Mouse (Mus musculus) forebrain, embryonic 15.5 days (tissue): Measurements from ENCODE around the gene Zpr1. TPM values are rescaled to one million over a fixed set of nuclear protein-coding genes. Genes with fewer than 3 reads are reported as not detected.

ENCODE experiments used
- ATAC-seq: fragments of 200-750 bp; cut with Nextera tagmentation; replicated peaks from 2 replicates; pipeline ENCODE4 v1.8.0; 2017; ENCODE audit warnings: mild to moderate bottlenecking, moderate TSS enrichment, moderate library complexity
- H3K27ac ChIP-seq: fragments of 300-500 bp; sonication (generic); replicated peaks from 2 replicates; pipeline ENCODE4 v1.5.1; 2015; ENCODE audit warnings: mild to moderate bottlenecking, inconsistent platforms
- H3K27me3 ChIP-seq: fragments of 300-500 bp; sonication (generic); 2 replicates; pipeline ENCODE4 v1.6.1; 2015; ENCODE audit warnings: inconsistent platforms
- H3K36me3 ChIP-seq: fragments of 300-500 bp; sonication (generic); 2 replicates; pipeline ENCODE4 v1.6.1; 2015; ENCODE audit warnings: mild to moderate bottlenecking, inconsistent platforms
- H3K4me1 ChIP-seq: fragments of 300-500 bp; sonication (generic); 2 replicates; pipeline ENCODE4 v1.6.1; 2015; ENCODE audit warnings: inconsistent platforms
- H3K4me2 ChIP-seq: fragments of 300-500 bp; sonication (generic); replicated peaks from 2 replicates; pipeline ENCODE4 v1.6.1; 2015; ENCODE audit warnings: mild to moderate bottlenecking, inconsistent platforms
- H3K4me3 ChIP-seq: fragments of 300-500 bp; sonication (generic); 2 replicates; pipeline ENCODE4 v1.5.1; 2015; ENCODE audit warnings: mild to moderate bottlenecking, inconsistent platforms
- H3K9ac ChIP-seq: fragments of 300-500 bp; sonication (generic); replicated peaks from 2 replicates; pipeline ENCODE4 v1.6.1; 2015; ENCODE audit warnings: mild to moderate bottlenecking, inconsistent platforms
- H3K9me3 ChIP-seq: fragments of 300-500 bp; sonication (generic); 2 replicates; pipeline ENCODE4 v1.6.1; 2016; ENCODE audit warnings: inconsistent platforms
- whole genome bisulfite sequencing: fragments of 180-500 bp; shearing (Covaris S2); methylation state at CpG from one replicate; pipeline ENCODE4 v1.1.7; 2015; ENCODE audit warnings: mixed read lengths; 5-methylcytosine and 5-hydroxymethylcytosine counted together
- polyA plus RNA-seq: library from polyadenylated mRNA; unstranded; fragments of >200 nt; fragmentation: Nextera tagmentation; extraction: Ambion mirVana; gene quantifications from 2 replicates; pipeline ENCODE4 v1.2.1, GENCODE M21; 2015

Gene Zpr1
- polyA plus RNA-seq, 1 experiment from 2014 or later: 73.1 TPM

GRCm38 (mm10) chr9:46269125-46269524, 3.7 kb upstream of the Zpr1 start:
- Histone ChIP-seq H3K4me2 (no peak overlapping the region), H3K27ac (no peak overlapping the region), H3K27me3 (peaks cover 13% of the 10 kb centered on the region; the same call in 1 of the 2 replicates), H3K4me3 (no peak overlapping the region), H3K36me3 (no peaks in the 10 kb centered on the region), H3K9ac (no peak overlapping the region), H3K9me3 (no peaks in the 10 kb centered on the region), H3K4me1 (peaks cover 11% of the 10 kb centered on the region)
- ATAC-seq: no peak
- 85% methylated on average over 5 of the region's 5 CpGs for whole genome bisulfite sequencing

DNA sequence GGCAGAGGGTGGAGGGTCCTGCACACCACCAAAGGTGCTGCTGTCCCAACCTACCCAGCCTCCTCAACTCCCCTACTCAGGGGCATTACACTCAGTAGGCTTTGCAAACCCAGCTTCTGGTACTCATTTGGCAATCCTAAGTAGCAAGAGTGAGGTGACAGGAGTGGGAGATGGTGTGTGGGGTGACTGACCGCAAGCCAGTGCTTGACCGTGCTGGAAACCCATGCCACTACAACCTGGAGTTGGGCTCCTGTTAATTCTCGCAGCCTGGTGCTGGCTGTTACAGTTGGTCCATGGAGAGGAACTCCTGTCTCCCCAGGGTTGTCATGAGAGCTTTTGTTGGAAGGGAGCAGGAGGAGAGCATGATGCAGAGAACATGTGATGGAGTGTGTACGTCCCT, 2.1 kb upstream of the Zpr1 start:
- H3K9me3 ChIP-seq: no peaks in the 10 kb centered on the region
- H3K27me3 ChIP-seq: peaks cover 13% of the 10 kb centered on the region; the same call in 1 of the 2 replicates
- H3K4me2 ChIP-seq: no peak overlapping the region
- no peak overlapping the region for H3K9ac ChIP-seq
- H3K27ac ChIP-seq: no peak overlapping the region
- peaks cover 10% of the 10 kb centered on the region for H3K36me3 ChIP-seq
- H3K4me1 ChIP-seq: peaks cover 14% of the 10 kb centered on the region
- 95% methylated on average over 4 of the region's 4 CpGs for WGBS
- ATAC-seq: no peak
- no peak overlapping the region for H3K4me3 ChIP-seq

DNA sequence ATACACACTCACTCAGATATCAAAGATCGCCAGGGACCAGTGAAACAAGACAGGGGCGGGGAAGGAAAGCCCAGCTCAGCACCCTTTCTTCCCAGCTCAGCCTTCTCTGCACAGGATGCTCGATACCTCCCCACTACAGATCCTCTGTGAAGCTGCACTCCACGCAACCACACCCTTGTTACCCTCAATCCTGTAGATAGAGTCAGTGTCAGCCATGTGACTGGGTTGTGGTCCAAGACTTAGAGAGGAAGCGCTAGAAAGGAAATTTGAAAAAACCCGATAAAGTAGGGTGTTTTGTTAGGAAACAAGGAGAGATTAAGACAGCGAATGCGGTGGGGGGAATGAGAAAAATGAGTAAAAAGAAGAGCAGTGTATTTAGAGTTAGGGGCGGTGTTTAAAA, 794 bp upstream of the Zpr1 start:
- no peaks in the 10 kb centered on the region for H3K9me3 ChIP-seq
- peaks cover 23% of the 10 kb centered on the region for H3K36me3 ChIP-seq
- H3K4me2 ChIP-seq: peak overlapping the region; percentile 85; the same call in 1 of the 2 replicates
- H3K4me1 ChIP-seq: peaks cover 14% of the 10 kb centered on the region
- H3K27ac ChIP-seq: no peak overlapping the region
- H3K27me3 ChIP-seq: peaks cover 13% of the 10 kb centered on the region; the same call in 1 of the 2 replicates
- 87% methylated on average over 9 of the region's 9 CpGs for WGBS
- H3K4me3 ChIP-seq: no peak overlapping the region
- H3K9ac ChIP-seq: no peak overlapping the region
- ATAC-seq: no peak

DNA sequence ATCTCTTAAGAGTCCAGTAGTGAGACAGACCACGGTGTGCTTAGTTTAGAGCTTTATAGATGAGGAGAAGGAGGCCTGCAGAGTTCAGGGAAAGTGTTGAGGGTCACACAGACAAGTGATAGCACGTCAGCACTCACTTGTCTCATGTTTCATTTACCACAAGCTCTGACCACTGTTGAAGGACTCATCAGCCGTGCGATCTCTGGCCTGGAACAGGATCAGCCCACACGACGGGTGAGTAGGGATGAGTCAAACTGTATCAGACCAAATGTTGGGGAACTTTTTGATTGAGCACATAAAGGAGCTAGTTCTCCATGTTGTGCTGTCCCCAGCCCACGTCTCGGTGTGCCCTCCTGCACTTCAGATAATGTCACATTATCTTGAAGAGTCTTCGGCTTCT, 1.6 kb downstream of the Zpr1 start:
- Histone ChIP-seq H3K4me3 (no peak overlapping the region), H3K4me2 (no peak overlapping the region), H3K36me3 (peaks cover 40% of the 10 kb centered on the region), H3K27me3 (peaks cover 11% of the 10 kb centered on the region; the same call in 1 of the 2 replicates), H3K4me1 (peaks cover 14% of the 10 kb centered on the region), H3K27ac (no peak overlapping the region), H3K9ac (no peak overlapping the region), H3K9me3 (no peaks in the 10 kb centered on the region)
- WGBS: 91% methylated on average over 9 of the region's 9 CpGs
- ATAC-seq: no peak

DNA sequence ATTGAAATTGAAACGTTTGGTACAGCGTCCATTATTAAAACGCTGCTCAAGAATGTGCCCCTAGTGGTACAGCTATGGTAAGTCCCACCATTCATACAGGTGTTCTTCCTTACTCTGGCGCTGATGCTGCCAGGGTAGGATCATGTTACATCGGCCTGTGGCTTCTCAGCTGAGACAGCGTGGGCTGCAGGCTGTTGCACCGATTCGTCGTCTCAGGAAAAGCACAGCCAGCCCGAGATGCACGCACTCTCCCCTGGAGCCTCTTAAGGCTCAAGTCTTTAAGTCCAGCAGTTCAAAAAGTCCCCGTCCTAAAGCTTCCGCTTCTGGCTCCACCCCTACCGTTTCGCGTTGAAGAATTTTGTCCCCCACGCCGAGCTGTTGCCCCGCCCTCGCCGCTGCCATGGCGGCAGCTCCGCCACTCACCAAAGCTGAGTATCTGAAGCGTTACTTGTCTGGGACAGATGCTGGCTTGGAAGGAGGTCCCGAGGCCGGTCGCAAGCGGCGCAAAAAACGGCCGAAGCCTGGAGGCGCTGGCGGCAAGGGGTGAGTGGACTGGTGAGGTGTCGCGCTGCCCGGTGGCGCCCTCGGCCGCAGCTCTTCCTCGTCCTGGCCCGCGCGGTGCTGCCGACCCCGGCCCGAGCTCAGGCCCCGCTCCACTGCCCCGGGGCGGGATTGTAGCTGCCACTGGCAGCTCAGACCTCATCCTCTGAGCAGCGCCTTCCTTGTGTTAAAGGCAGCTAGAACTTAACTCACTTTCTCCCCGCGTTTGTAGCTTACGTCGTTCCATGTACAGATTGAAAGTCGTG, 10.0 kb downstream of the Zpr1 start, which contains the start of gene Bud13:
TSS of gene Bud13 (plus strand) at position 378 of the 806 bp plus-strand sequence.
- peak within 1 kb of the TSS; percentile 99 for H3K4me3 ChIP-seq
- WGBS: under 1% methylated on average over 55 of the region's 55 CpGs
- H3K36me3 ChIP-seq: peaks cover 42% of the 10 kb centered on the region
- no peaks in the 10 kb centered on the region for H3K9me3 ChIP-seq
- no peaks in the 10 kb centered on the region for H3K27me3 ChIP-seq
- H3K27ac ChIP-seq: peak within 1 kb of the TSS; percentile 78
- H3K9ac ChIP-seq: peak within 1 kb of the TSS; percentile 96
- peak within 1 kb of the TSS; percentile 66 for H3K4me2 ChIP-seq
- peak; percentile 92 for ATAC-seq
- H3K4me1 ChIP-seq: peaks cover 14% of the 10 kb centered on the region

DNA sequence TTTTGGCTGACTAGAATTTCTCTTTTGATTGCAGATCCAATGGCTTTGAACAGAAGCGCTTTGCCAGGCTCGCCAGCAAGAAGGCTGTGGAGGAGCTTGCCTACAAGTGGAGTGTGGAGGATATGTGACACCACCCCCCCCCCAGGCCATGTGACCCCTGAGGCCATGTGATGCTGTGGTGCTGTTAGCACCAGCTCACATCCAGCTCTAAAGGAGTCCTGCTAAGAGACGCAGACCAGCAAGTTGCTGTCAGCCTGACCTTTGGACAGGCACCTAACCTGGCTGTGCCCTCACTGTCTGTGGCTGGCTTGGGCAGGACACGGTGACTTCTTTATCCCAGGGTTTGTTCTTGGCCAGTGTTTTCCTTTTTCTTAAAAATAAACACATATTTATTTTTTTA, 25.5 kb downstream of the Zpr1 start:
- WGBS: 87% methylated on average over 4 of the region's 4 CpGs
- peaks cover 47% of the 10 kb centered on the region for H3K36me3 ChIP-seq
- no peaks in the 10 kb centered on the region for H3K27me3 ChIP-seq

DNA sequence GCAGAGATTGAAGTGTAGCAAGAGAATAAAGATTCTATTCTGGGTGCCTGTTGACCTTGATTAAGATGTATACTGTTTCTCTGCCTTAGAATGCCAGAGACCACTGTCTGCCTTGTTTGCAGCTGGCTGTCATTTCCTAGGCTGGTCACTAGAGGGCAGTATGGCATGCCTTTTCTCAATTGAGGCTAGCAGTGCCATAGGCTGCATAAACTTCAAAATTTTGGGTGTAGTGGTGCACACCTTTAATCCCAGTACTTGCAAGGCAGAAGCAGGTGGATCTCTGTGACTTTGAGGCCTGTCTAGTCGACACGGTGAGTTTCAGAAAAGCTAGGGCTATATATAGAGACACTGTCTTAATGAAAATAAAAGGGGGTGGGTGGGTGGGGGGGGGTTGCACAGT, 29.3 kb downstream of the Zpr1 start:
- 14% methylated on average over 2 of the region's 2 CpGs for WGBS
- Histone ChIP-seq H3K4me3 (no peak overlapping the region), H3K4me2 (no peak overlapping the region), H3K27ac (no peak overlapping the region), H3K9me3 (no peaks in the 10 kb centered on the region), H3K36me3 (peaks cover 21% of the 10 kb centered on the region), H3K9ac (no peak overlapping the region), H3K4me1 (no peaks in the 10 kb centered on the region), H3K27me3 (no peaks in the 10 kb centered on the region)
- 0 out of 2 replicates have a peak, but pooled peaks have one; percentile 35 for ATAC-seq

More for the DNA sequence above, 25.5 kb downstream of the Zpr1 start:
- Histone ChIP-seq H3K27ac (no peak overlapping the region), H3K9ac (no peak overlapping the region), H3K4me2 (no peak overlapping the region), H3K9me3 (no peaks in the 10 kb centered on the region), H3K4me3 (no peak overlapping the region), H3K4me1 (no peaks in the 10 kb centered on the region)
- no peak for ATAC-seq

DNA sequence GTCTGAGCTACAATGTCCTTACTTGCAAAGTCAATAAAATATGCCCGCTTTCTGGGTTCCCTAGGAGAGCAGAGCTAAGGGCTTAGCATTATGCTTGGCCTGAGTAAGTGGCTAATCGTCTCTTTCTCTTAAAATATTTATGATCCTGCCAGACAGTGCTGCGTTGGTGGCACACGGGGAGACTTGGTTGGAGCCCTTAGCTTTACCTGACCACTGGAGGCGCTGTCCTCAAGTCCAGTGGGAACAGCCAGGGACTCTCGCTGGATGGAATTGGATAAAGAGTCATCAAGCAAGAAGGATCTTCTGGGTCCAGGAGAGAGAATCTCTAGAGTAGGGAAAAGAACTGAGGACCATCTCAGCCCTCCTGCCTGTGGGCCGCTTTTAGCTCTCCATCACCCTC, 36.3 kb downstream of the Zpr1 start:
- Histone ChIP-seq H3K27ac (no peak overlapping the region), H3K27me3 (peaks cover 3% of the 10 kb centered on the region; the same call in 1 of the 2 replicates), H3K4me3 (no peak overlapping the region), H3K4me2 (no peak overlapping the region), H3K4me1 (no peaks in the 10 kb centered on the region), H3K9me3 (no peaks in the 10 kb centered on the region), H3K36me3 (no peaks in the 10 kb centered on the region), H3K9ac (no peak overlapping the region)
- WGBS: 16% methylated on average over 7 of the region's 7 CpGs
- ATAC-seq: no peak

DNA sequence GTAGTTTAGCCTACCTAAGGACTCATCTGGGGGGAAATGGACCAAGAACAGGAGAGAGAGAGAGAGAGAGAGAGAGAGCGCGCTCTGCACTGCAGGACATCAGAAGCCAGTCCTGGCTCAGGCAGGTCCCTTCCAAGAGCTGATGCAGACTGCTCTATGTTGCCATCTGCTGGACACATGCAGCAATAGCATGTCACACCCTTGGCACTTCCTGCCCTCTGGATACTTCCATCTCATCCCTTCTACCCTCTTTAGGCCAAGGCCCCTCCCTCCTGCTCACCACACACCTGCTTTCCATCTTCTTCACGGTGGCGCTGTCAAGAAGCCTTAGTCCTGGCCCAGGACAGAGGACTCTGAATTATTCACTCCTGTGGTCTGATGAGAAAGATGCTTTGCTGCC, 41.6 kb downstream of the Zpr1 start:
- WGBS: 6% methylated on average over 4 of the region's 4 CpGs
- Histone ChIP-seq H3K27ac (no peak overlapping the region), H3K9ac (no peak overlapping the region), H3K36me3 (no peaks in the 10 kb centered on the region), H3K4me2 (no peak overlapping the region), H3K4me3 (no peak overlapping the region), H3K27me3 (no peaks in the 10 kb centered on the region), H3K4me1 (peaks cover 23% of the 10 kb centered on the region), H3K9me3 (no peaks in the 10 kb centered on the region)
- ATAC-seq: no peak

DNA sequence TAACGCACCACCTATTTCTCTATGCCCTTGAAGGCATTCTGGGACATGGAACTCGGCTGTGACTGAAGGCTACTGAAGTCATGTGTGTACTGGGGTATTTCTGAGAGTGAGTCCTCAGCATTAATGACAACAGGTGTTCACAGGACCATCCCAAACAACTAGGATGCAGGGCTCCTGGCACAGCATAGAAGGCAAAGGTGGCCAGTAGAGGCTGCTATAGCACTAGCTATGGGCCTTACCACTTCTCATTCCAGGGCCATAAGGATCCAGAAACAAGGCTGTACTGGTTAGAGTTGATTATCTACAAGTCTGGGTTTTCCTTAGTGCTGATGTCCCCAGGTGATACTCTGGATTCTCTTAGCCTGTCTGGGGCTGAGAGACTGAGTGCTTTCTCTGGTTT, 42.1 kb downstream of the Zpr1 start:
- Histone ChIP-seq H3K36me3 (no peaks in the 10 kb centered on the region), H3K9me3 (no peaks in the 10 kb centered on the region), H3K4me2 (no peak overlapping the region), H3K4me1 (peaks cover 23% of the 10 kb centered on the region), H3K27me3 (no peaks in the 10 kb centered on the region), H3K4me3 (no peak overlapping the region), H3K27ac (no peak overlapping the region), H3K9ac (no peak overlapping the region)
- 51% methylated on average over 2 of the region's 2 CpGs for WGBS
- ATAC-seq: no peak

DNA sequence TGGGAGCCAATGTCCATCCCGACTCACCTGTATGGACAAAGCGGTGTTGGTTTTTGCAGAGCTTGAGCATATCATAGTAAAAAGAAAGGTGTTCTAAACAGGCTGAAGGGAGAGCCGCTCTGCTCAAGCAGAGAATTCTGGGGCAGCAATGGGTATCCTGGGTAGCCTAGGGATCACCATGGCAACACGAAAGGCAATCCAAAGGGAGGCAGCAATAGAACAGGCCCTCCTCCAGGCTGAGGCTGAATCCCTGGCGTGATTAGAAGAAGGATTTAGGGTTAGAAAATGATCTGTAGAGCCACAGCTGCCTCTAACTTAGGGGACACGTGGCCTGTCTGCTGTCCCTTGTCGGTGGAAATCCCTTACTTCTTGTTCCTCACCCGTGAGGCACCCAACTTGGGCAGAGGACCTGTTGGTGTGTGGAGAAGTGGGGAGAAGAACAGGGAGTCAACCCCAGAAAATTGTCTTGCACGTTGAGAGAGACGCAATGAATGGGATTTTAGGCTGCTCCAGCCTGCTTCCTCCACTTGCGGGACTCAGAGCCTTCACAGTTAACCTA, 43.0 kb downstream of the Zpr1 start:
- H3K9ac ChIP-seq: no peak overlapping the region
- peaks cover 23% of the 10 kb centered on the region for H3K4me1 ChIP-seq
- no peak overlapping the region for H3K4me3 ChIP-seq
- 14% methylated on average over 11 of the region's 11 CpGs for WGBS
- peak overlapping the region; percentile 62 for H3K27ac ChIP-seq
- H3K27me3 ChIP-seq: no peaks in the 10 kb centered on the region
- peak overlapping the region; percentile 17 for H3K4me2 ChIP-seq
- no peaks in the 10 kb centered on the region for H3K36me3 ChIP-seq
- H3K9me3 ChIP-seq: no peaks in the 10 kb centered on the region
- ATAC-seq: peak; percentile 72

GRCm38 (mm10) chr9:46316388-46316787, 43.5 kb downstream of the Zpr1 start:
- ATAC-seq: peak; percentile 55
- peak overlapping the region; percentile 14; the same call in 1 of the 2 replicates for H3K4me2 ChIP-seq

More at GRCm38 (mm10) chr9:46316388-46316787, 43.5 kb downstream of the Zpr1 start:
- Histone ChIP-seq H3K27me3 (no peaks in the 10 kb centered on the region), H3K4me3 (no peak overlapping the region), H3K4me1 (peaks cover 23% of the 10 kb centered on the region), H3K9ac (no peak overlapping the region), H3K36me3 (no peaks in the 10 kb centered on the region), H3K27ac (peak overlapping the region; percentile 62), H3K9me3 (no peaks in the 10 kb centered on the region)
- 1% methylated on average over 5 of the region's 5 CpGs for WGBS
